Mouse (Mus musculus) stomach, embryonic 15.5 days (tissue): ENCODE data around the gene Ptpn23. TPM values are rescaled to one million over a fixed set of nuclear protein-coding genes. Genes with fewer than 3 reads are reported as not detected.

Source experiments
- ATAC-seq: fragments of 200-750 bp; cut with Nextera tagmentation; 2 replicates; pipeline ENCODE4 v1.8.0; 2017; ENCODE audit warnings: low read depth, moderate number of reproducible peaks, moderate TSS enrichment; ENCODE audit not compliant: insufficient read depth, low FRiP score
- H3K27ac ChIP-seq: fragments of 300-500 bp; sonication (generic); 2 replicates; pipeline ENCODE4 v1.5.1; 2015; ENCODE audit warnings: mild to moderate bottlenecking, inconsistent platforms
- H3K27me3 ChIP-seq: fragments of 300-500 bp; sonication (generic); replicated peaks from 2 replicates; pipeline ENCODE4 v1.6.1; 2015; ENCODE audit warnings: inconsistent platforms
- H3K36me3 ChIP-seq: fragments of 300-500 bp; sonication (generic); 2 replicates; pipeline ENCODE4 v1.6.1; 2015; ENCODE audit warnings: inconsistent platforms
- H3K4me1 ChIP-seq: fragments of 300-500 bp; sonication (generic); 2 replicates; pipeline ENCODE4 v1.6.1; 2015; ENCODE audit warnings: inconsistent platforms
- H3K4me2 ChIP-seq: fragments of 300-500 bp; sonication (generic); 2 replicates; pipeline ENCODE4 v1.6.1; 2015; ENCODE audit warnings: mild to moderate bottlenecking, inconsistent platforms
- H3K4me3 ChIP-seq: fragments of 300-500 bp; sonication (generic); replicated peaks from 2 replicates; pipeline ENCODE4 v1.5.1; 2015; ENCODE audit warnings: inconsistent platforms
- H3K9ac ChIP-seq: fragments of 300-500 bp; sonication (generic); 2 replicates; pipeline ENCODE4 v1.6.1; 2015; ENCODE audit warnings: inconsistent platforms
- H3K9me3 ChIP-seq: fragments of 300-500 bp; sonication (generic); 2 replicates; pipeline ENCODE4 v1.6.1; 2016; ENCODE audit warnings: inconsistent platforms
- WGBS: fragments of 180-500 bp; shearing (Covaris S2); methylation state at CpG from one replicate; pipeline ENCODE4 v1.1.7; 2015; 5-methylcytosine and 5-hydroxymethylcytosine counted together
- polyA plus RNA-seq: library from polyadenylated mRNA; unstranded; fragments of >200 nt; fragmentation: Nextera tagmentation; extraction: Ambion mirVana; gene quantifications from 2 replicates; pipeline ENCODE4 v1.2.1, GENCODE M21; 2015

Ptpn23 gene
- polyA plus RNA-seq: 16.4 and 17.2 TPM in 2 replicates

GRCm38 (mm10) chr9:110408099-110408773 is at the start of gene Ptpn23:
TSS of gene Ptpn23 (minus strand) at chr9:110408213.
- peak; percentile 95 for ATAC-seq
- Histone ChIP-seq H3K4me1 (peaks cover 8% of the 10 kb centered on the region), H3K9ac (peak within 1 kb of the TSS; percentile 84), H3K27ac (peak within 1 kb of the TSS; percentile 86), H3K36me3 (no peaks in the 10 kb centered on the region), H3K4me3 (peak within 1 kb of the TSS; percentile 96), H3K27me3 (no peaks in the 10 kb centered on the region), H3K9me3 (no peaks in the 10 kb centered on the region), H3K4me2 (peak within 1 kb of the TSS; percentile 75)
- WGBS: 1% methylated on average over 39 of the region's 39 CpGs

DNA sequence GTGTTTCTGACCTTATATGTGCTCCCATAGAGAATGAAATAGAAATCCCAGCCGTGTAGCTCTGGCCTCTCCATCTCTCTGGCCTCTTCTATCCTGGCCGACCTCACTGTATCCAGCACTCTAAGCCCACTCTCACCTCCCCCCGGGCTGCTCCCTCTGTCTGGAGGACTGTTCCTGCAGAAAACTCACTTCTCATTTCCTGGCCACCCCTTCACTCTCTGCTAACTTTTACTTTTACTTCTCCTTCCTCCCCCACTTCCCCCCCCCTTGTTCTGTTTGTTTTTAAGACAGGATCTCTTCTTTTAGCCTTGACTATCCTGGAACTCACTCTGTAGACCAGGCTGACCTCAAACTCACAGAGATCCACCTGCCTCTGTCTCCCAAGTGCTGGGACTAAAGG is 44.5 kb upstream of the Ptpn23 start:
- no peaks in the 10 kb centered on the region for H3K9me3 ChIP-seq
- no peaks in the 10 kb centered on the region for H3K4me1 ChIP-seq
- no peak for ATAC-seq
- no peak overlapping the region for H3K4me3 ChIP-seq
- 83% methylated on average over 3 of the region's 3 CpGs for WGBS
- H3K27ac ChIP-seq: no peak overlapping the region
- no peaks in the 10 kb centered on the region for H3K27me3 ChIP-seq
- H3K9ac ChIP-seq: no peak overlapping the region
- H3K4me2 ChIP-seq: no peak overlapping the region
- 0 out of 2 replicates have a peak, but pooled peaks cover 9% of the 10 kb centered on the region for H3K36me3 ChIP-seq

DNA sequence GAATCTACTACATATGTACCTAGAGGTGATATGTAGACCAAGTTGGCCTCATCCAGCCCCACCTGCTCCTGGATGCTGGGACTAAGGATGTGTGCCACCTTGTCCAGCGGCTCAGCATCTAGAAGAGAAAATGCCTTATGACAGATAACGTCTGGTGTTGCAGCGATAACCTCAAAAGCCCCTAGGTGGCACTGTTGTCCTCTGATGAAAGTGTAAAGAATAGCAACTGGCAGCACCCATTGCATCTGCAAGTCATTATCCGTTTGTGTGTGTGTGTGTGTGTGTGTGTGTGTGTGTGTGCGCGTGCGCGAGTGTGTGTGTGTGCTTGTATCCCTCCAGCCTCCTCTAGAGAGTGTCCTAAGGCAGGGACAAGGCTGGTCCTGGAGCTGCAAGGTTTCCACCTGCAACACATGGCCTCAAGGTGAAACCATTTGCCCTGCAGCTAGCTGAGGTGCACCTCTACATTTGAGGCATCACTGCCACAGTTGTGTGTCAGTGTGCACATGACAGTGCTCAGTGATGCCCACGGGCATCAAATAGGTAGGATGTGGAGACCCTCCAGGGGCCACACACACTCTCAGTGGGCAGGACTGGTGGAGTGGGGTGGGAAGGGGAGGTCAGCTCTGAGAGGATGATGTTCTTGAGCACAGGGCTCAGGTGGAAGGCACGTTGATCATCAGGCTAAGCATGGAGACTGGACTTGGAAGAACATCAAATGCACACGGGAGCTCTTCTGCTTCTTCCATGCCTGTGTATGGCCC is 41.0 kb upstream of the Ptpn23 start:
- Histone ChIP-seq H3K4me1 (no peaks in the 10 kb centered on the region), H3K4me3 (no peak overlapping the region), H3K27me3 (no peaks in the 10 kb centered on the region), H3K9me3 (no peaks in the 10 kb centered on the region), H3K27ac (no peak overlapping the region), H3K9ac (no peak overlapping the region), H3K36me3 (0 out of 2 replicates have a peak, but pooled peaks cover 12% of the 10 kb centered on the region), H3K4me2 (no peak overlapping the region)
- peak; percentile 58; the same call in 1 of the 2 replicates for ATAC-seq
- WGBS: 28% methylated on average over 11 of the region's 11 CpGs

- no peak overlapping the region for H3K4me3 ChIP-seq
- 0 out of 2 replicates have a peak, but pooled peaks cover 12% of the 10 kb centered on the region for H3K36me3 ChIP-seq
- H3K27me3 ChIP-seq: no peaks in the 10 kb centered on the region
- 80% methylated on average over 15 of the region's 15 CpGs for WGBS
- no peak for ATAC-seq
- no peak overlapping the region for H3K9ac ChIP-seq
- H3K9me3 ChIP-seq: no peaks in the 10 kb centered on the region
- no peak overlapping the region for H3K27ac ChIP-seq
- H3K4me1 ChIP-seq: no peaks in the 10 kb centered on the region
- H3K4me2 ChIP-seq: no peak overlapping the region
Measured at GRCm38 (mm10) chr9:110448356-110448755, 40.3 kb upstream of the Ptpn23 start.

GRCm38 (mm10) chr9:110440559-110440958 is 32.5 kb upstream of the Ptpn23 start:
- 88% methylated on average over 6 of the region's 6 CpGs for WGBS
- Histone ChIP-seq H3K36me3 (peaks cover 6% of the 10 kb centered on the region), H3K4me2 (no peak overlapping the region), H3K4me1 (no peaks in the 10 kb centered on the region), H3K9me3 (no peaks in the 10 kb centered on the region), H3K9ac (no peak overlapping the region), H3K27ac (no peak overlapping the region), H3K27me3 (no peaks in the 10 kb centered on the region), H3K4me3 (no peak overlapping the region)
- no peak for ATAC-seq

GRCm38 (mm10) chr9:110440049-110440448 is 32.0 kb upstream of the Ptpn23 start:
- H3K4me2 ChIP-seq: no peak overlapping the region
- H3K27me3 ChIP-seq: no peaks in the 10 kb centered on the region
- no peaks in the 10 kb centered on the region for H3K4me1 ChIP-seq
- peaks cover 6% of the 10 kb centered on the region for H3K36me3 ChIP-seq
- no peak overlapping the region for H3K4me3 ChIP-seq
- no peak overlapping the region for H3K27ac ChIP-seq
- no peaks in the 10 kb centered on the region for H3K9me3 ChIP-seq
- no peak overlapping the region for H3K9ac ChIP-seq
- 51% methylated on average over 5 of the region's 5 CpGs for WGBS
- no peak for ATAC-seq

DNA sequence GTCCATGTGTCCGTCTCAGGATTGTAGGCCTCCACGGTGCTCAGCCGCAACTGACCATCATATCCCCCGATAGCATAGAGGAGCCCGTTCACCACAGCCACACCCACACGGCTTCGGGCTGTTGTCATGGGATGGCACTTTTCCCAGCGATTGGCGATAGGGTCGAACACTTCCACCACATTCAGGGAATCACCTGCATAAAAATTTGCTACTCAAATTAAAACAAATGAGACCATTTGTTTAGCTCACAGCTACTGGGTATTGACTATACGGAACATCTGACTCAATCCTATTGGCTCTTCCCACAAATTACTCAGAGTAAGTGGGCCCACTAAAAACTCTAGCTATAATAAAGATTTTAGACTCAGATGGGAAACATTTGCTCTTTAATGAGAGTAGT is 28.0 kb upstream of the Ptpn23 start:
- H3K4me3 ChIP-seq: no peak overlapping the region
- no peak overlapping the region for H3K4me2 ChIP-seq
- H3K27ac ChIP-seq: no peak overlapping the region
- no peaks in the 10 kb centered on the region for H3K27me3 ChIP-seq
- no peaks in the 10 kb centered on the region for H3K9me3 ChIP-seq
- 94% methylated on average over 11 of the region's 11 CpGs for WGBS
- H3K36me3 ChIP-seq: peaks cover 10% of the 10 kb centered on the region
- ATAC-seq: no peak
- no peak overlapping the region for H3K9ac ChIP-seq
- H3K4me1 ChIP-seq: no peaks in the 10 kb centered on the region

DNA sequence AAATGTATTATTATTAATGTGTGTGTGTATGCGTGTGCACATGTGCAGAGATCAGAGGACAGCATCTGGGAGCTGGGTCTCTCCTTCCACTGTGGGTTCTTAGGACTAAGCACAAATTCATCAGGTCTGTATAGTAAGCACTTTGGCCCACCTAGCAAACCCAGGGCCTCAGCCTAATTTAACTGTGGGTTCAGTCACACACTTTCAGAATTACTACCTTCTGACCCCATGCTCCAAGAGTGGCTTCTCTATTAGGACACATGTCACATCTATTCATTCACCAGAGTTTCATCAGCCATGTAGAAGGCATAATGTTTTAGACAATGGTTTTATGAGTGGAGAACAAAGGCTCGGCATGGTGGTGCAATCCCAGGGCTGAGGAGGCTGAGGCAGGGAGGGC is 25.0 kb upstream of the Ptpn23 start:
- Histone ChIP-seq H3K36me3 (peaks cover 21% of the 10 kb centered on the region), H3K27me3 (no peaks in the 10 kb centered on the region), H3K27ac (no peak overlapping the region), H3K9me3 (no peaks in the 10 kb centered on the region), H3K4me1 (no peaks in the 10 kb centered on the region), H3K9ac (no peak overlapping the region), H3K4me3 (no peak overlapping the region), H3K4me2 (no peak overlapping the region)
- no peak for ATAC-seq
- 90% methylated on average over 2 of the region's 2 CpGs for WGBS

GRCm38 (mm10) chr9:110431241-110431640 is 23.2 kb upstream of the Ptpn23 start:
- Histone ChIP-seq H3K27ac (no peak overlapping the region), H3K4me1 (no peaks in the 10 kb centered on the region), H3K4me3 (no peak overlapping the region), H3K36me3 (peaks cover 24% of the 10 kb centered on the region), H3K4me2 (no peak overlapping the region), H3K27me3 (no peaks in the 10 kb centered on the region), H3K9me3 (no peaks in the 10 kb centered on the region), H3K9ac (no peak overlapping the region)
- WGBS: 75% methylated on average over 8 of the region's 8 CpGs
- no peak for ATAC-seq

DNA sequence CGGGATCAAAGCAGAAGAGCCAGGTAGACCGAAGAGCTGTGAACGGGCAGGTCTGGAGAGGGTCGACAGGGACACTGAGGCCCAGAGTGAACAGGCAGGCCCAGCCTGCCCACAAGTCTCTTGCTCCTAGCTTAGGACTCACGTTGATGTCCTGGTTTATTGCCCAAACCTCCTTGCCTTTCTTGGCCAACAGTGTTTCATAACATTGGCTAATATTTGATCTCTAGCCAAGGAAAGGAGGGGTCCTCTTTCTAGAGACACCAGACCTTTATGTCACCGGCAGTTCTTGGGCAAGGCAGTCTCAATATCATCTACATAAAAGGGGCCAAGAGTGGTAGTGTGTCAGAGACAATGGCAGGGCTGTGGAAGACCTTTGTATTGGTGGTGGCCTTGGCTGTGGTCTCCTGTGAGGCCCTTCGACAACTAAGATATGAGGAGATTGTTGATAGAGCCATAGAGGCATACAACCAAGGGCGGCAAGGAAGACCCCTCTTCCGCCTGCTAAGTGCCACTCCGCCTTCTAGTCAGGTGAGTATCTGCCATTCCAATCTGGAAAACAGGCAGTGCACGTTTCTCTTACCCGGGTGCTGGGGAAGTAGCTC is 11.6 kb upstream of the Ptpn23 start, which contains the start of gene Ngp:
TSS of gene Ngp (plus strand) at position 237 of the 602 bp plus-strand sequence.
- H3K4me2 ChIP-seq: no peak within 1 kb of the TSS
- WGBS: 85% methylated on average over 12 of the region's 12 CpGs
- H3K9me3 ChIP-seq: no peaks in the 10 kb centered on the region
- no peaks in the 10 kb centered on the region for H3K36me3 ChIP-seq
- no peak within 1 kb of the TSS for H3K27ac ChIP-seq
- H3K4me1 ChIP-seq: no peaks in the 10 kb centered on the region
- H3K4me3 ChIP-seq: no peak within 1 kb of the TSS
- no peaks in the 10 kb centered on the region for H3K27me3 ChIP-seq
- no peak for ATAC-seq
- no peak within 1 kb of the TSS for H3K9ac ChIP-seq

DNA sequence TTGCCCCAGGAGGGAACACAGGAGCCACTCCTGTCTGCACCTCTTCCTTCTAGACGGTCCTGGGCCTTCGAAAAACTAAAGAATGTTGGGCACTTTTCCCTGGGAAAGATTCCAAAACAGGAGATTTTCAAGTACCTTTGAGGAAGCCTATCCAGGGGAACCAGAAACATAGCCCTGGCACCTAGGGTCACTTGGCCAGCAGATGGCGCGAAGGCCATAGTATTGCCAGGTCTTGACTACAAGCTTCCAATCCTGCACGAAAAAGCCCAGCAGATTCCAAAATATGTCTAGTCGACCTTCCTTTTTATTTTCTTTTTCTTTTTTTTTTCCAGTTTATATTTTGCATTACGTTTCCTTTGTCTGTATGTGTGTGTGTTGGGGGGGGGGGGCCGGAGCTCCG is 5.8 kb upstream of the Ptpn23 start:
- Histone ChIP-seq H3K9ac (no peak overlapping the region), H3K4me3 (no peak overlapping the region), H3K27ac (no peak overlapping the region), H3K9me3 (no peaks in the 10 kb centered on the region), H3K4me1 (no peaks in the 10 kb centered on the region), H3K27me3 (no peaks in the 10 kb centered on the region), H3K4me2 (no peak overlapping the region), H3K36me3 (no peaks in the 10 kb centered on the region)
- WGBS: 52% methylated on average over 9 of the region's 9 CpGs
- no peak for ATAC-seq

DNA sequence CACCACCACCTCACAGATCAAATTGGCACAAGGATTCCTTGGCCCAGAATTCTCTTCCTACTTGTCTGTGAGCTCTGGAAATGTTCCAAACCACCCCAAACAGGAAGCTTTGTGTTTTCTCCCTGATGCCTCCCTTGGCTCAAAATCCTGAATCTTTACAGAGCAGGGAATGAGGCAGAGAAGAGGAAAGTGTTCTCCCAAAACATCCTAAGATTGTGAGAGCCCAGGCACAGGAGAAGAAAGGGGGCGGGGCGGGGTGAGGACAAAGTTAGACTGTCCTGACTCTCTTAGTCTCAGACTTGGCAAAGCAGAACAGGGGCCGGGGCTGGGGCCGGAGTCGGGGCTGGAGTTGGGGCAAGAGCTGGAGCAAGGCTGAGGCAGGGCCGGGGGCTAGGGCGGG is 4.9 kb upstream of the Ptpn23 start:
- Histone ChIP-seq H3K9ac (no peak overlapping the region), H3K4me3 (no peak overlapping the region), H3K27me3 (no peaks in the 10 kb centered on the region), H3K36me3 (no peaks in the 10 kb centered on the region), H3K27ac (no peak overlapping the region), H3K4me2 (no peak overlapping the region), H3K9me3 (no peaks in the 10 kb centered on the region), H3K4me1 (no peaks in the 10 kb centered on the region)
- 67% methylated on average over 7 of the region's 7 CpGs for WGBS
- ATAC-seq: no peak
